Comparison of ENCODE assay signal across 12 mouse cellular contexts in the genomic region with DNA sequence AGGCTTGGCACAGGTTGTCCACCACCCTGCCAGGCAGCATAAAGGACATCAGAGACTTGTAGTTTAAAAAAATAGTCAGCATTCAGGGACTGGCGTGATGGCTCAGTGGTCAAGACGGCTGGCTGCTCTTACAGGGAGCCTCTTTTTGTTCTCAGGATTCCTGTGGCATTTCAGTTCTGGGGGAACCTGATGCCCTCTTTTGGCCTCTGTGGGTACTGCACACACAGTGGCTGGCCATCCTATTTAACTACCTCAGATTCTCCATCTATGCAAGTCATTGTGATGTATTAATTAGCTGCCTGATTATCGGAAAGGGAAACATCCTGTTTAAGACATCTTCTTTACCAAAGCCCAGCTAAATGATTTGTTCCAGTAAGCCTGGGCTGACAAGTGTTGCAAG.
A peak's percentile ranks its signal among the peaks of the same experiment; 100 is the strongest.
DNase-seq lines count a peak whose midpoint lies in the region; ATAC-seq and TF ChIP-seq lines count a peak whose summit lies in the region.
"Had no signal": no experiment of that assay in that cellular context is flagged by ENCODE, and none has a peak within 500 bp of the region (broad histone marks: within the 10 kb centered on the region; RNA-seq: fewer than 3 reads in every experiment).

No protein-coding gene starts in this region.

- intact Hi-C loops in left cerebral cortex, adult 2 months (cut with DNase I): no loop called here

- no peak for TF ChIP-seq POLR2A in cerebellum, adult 2 months (IDR thresholded peaks at IDR 0.05; ENCODE audit: borderline replicate concordance, insufficient read depth, low read length)

- H3K4me3 ChIP-seq in cerebellum, adult 2 months (replicated peaks; ENCODE audit: insufficient read depth, low read depth, low read length): no peak overlapping the region
- no peak overlapping the region for H3K4me3 ChIP-seq in left cerebral cortex, adult 2 months
- H3K4me3 ChIP-seq: erythroblast, embryonic 14.5 days; megakaryocyte, embryonic 14.5 days; neural tube, embryonic 15.5 days had no signal

- no peak for DNase-seq in cerebellum, adult 2 months
- no peak for DNase-seq in left cerebral cortex, adult 2 months (ENCODE audit: extremely low spot score in 1 of 2, low spot score in 2 of 2)
- no peak for DNase-seq in left cerebral cortex, adult 9 months (ENCODE audit: low spot score in 2 of 2)
- peak; percentile 53 for DNase-seq in thymus, postnatal 4 days
- no peak for DNase-seq in thymus, postnatal 36 days
- DNase-seq in T-cell, adult 2 months (ENCODE audit: low spot score): no peak
- DNase-seq in frontal cortex, postnatal 10 days (ENCODE audit: low spot score in 2 of 2): no peak
- DNase-seq: cerebellum, adult 9-11 months had no signal

- H3K27ac ChIP-seq in cerebellum, adult 2 months (ENCODE audit: insufficient read depth, low read length): no peak overlapping the region
- no peak overlapping the region for H3K27ac ChIP-seq in left cerebral cortex, adult 2 months
- H3K27ac ChIP-seq: neural tube, embryonic 15.5 days had no signal

- WGBS in cerebellum, adult 2 months: 71% methylated on average over 3 of the region's 3 CpGs

- ATAC-seq in cerebellum, adult (ENCODE audit: insufficient number of reproducible peaks, low FRiP score, low TSS enrichment): no peak

- no peaks in the 10 kb centered on the region for H3K27me3 ChIP-seq in cerebellum, adult 2 months (ENCODE audit: control insufficient read depth, insufficient read depth, low read length)
- H3K27me3 ChIP-seq: megakaryocyte, embryonic 14.5 days; neural tube, embryonic 15.5 days had no signal

- peaks cover 1% of the 10 kb centered on the region; the same call in 1 of the 2 replicates for H3K4me1 ChIP-seq in cerebellum, adult 2 months (ENCODE audit: control insufficient read depth, insufficient read depth, low read length)
- H3K4me1 ChIP-seq: neural tube, embryonic 15.5 days had no signal

- peak; percentile 39; the same call in 1 of the 2 replicates for TF ChIP-seq CTCF in cerebellum, adult 2 months (IDR thresholded peaks at IDR 0.05; ENCODE audit: borderline replicate concordance, insufficient read depth, low read depth, low read length)
- TF ChIP-seq CTCF in left cerebral cortex, adult 2 months (IDR thresholded peaks at IDR 0.05): peak; percentile 46
